Mouse (Mus musculus) kidney, embryonic 14.5 days (tissue): ENCODE measurements around the gene Sap30. TPM values are rescaled to one million over a fixed set of nuclear protein-coding genes. Genes with fewer than 3 reads are reported as not detected.
"Not testable (repeated sequence)": the region's sequence is repeated elsewhere in the genome, so short reads cannot be mapped to it uniquely, and the experiment has no call there.

ENCODE experiments used
- ATAC-seq: fragments of 200-750 bp; cut with Nextera tagmentation; 2 replicates; pipeline ENCODE4 v1.8.0; 2017; ENCODE audit warnings: moderate number of reproducible peaks, mild to moderate bottlenecking, moderate TSS enrichment, moderate library complexity; ENCODE audit not compliant: low FRiP score, low TSS enrichment
- H3K27ac ChIP-seq: fragments of 300-500 bp; sonication (generic); 2 replicates; pipeline ENCODE4 v1.5.1; 2014; ENCODE audit warnings: low read depth, mild to moderate bottlenecking, low read length, moderate library complexity, mixed read lengths
- H3K27me3 ChIP-seq: fragments of 300-500 bp; sonication (generic); 2 replicates; pipeline ENCODE4 v1.6.1; 2014; ENCODE audit warnings: mild to moderate bottlenecking, low read length; ENCODE audit not compliant: control insufficient read depth, insufficient read depth
- H3K36me3 ChIP-seq: fragments of 300-500 bp; sonication (generic); 2 replicates; pipeline ENCODE4 v1.6.1; 2014; ENCODE audit warnings: low read length, mixed read lengths; ENCODE audit not compliant: control insufficient read depth, insufficient read depth
- H3K4me1 ChIP-seq: fragments of 300-500 bp; sonication (generic); 2 replicates; pipeline ENCODE4 v1.6.1; 2014; ENCODE audit warnings: low read length, mixed read lengths; ENCODE audit not compliant: control insufficient read depth, insufficient read depth
- H3K4me2 ChIP-seq: fragments of 300-500 bp; sonication (generic); replicated peaks from 2 replicates; pipeline ENCODE4 v1.6.1; 2014; ENCODE audit warnings: low read depth, mild to moderate bottlenecking, low read length
- H3K4me3 ChIP-seq: fragments of 300-500 bp; sonication (generic); 2 replicates; pipeline ENCODE4 v1.5.1; 2014; ENCODE audit warnings: mild to moderate bottlenecking, low read length
- H3K9ac ChIP-seq: fragments of 300-500 bp; sonication (generic); 2 replicates; pipeline ENCODE4 v1.6.1; 2014; ENCODE audit warnings: low read depth, mild to moderate bottlenecking, low read length, moderate library complexity
- H3K9me3 ChIP-seq: fragments of 300-500 bp; sonication (generic); 2 replicates; pipeline ENCODE4 v1.6.1; 2016; ENCODE audit warnings: low read length; ENCODE audit not compliant: control insufficient read depth
- WGBS: fragments of 180-500 bp; shearing (Covaris S2); extraction: QIAGEN DNeasy Blood & Tissue Kit; methylation state at CpG from one replicate; pipeline ENCODE4 v1.1.7; 2014; 5-methylcytosine and 5-hydroxymethylcytosine counted together
- polyA plus RNA-seq: library from polyadenylated mRNA; unstranded; fragments of >200 nt; fragmentation: Nextera tagmentation; extraction: Ambion mirVana; gene quantifications from 2 replicates; pipeline ENCODE4 v1.2.1, GENCODE M21; 2014

Sap30 gene
- polyA plus RNA-seq, 1 experiment from 2014 or later = 46.8 TPM

DNA sequence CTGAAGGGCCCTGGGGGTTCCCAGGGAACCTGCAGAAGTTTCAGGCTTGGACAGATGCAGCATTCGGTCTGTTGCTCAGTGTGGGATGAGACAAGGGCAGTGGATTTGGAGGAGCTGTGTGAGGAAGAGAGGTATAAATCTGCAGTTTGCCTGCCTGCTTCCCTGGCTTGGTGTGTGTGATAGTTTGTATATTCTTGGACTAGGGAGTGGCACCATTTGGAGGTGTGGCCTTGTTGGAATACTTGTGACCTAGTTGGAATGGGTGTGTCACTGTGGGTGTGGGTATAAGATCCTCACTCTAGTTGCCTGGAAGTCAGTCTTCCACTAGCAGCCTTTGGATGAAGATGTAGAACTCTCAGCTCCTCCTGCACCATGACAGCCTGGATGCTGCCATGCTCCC is 17.8 kb upstream of the Sap30 start:
- not testable (repeated sequence) for H3K27ac ChIP-seq, H3K4me2 ChIP-seq, H3K9ac ChIP-seq, H3K9me3 ChIP-seq, H3K36me3 ChIP-seq, ATAC-seq, H3K27me3 ChIP-seq, H3K4me3 ChIP-seq, H3K4me1 ChIP-seq
- 62% methylated on average over 1 of the region's 1 CpGs for WGBS

DNA sequence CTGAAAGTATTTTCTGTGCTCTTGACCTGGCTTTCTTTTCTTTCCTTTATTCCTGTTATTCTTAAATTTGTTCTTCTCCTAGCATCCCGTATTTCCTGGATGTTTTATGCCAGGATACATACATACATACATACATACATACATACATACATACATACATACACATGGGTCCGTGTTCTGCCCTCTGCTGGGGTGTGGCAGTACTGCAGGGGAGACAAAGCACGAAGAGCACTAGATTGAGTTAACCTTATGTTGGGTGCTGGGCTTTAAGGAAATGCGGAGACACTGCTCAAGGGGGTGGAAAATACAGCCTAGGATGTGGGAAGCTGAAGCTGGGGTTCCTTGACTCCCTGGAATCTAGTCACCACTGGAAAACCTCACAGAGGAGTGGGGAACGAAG is 16.0 kb upstream of the Sap30 start:
- Histone ChIP-seq H3K36me3 (no peaks in the 10 kb centered on the region), H3K4me1 (no peaks in the 10 kb centered on the region), H3K9me3 (no peaks in the 10 kb centered on the region), H3K9ac (no peak overlapping the region), H3K4me3 (no peak overlapping the region), H3K27me3 (no peaks in the 10 kb centered on the region), H3K4me2 (no peak overlapping the region), H3K27ac (no peak overlapping the region)
- WGBS = 52% methylated on average over 5 of the region's 5 CpGs
- ATAC-seq = no peak

DNA sequence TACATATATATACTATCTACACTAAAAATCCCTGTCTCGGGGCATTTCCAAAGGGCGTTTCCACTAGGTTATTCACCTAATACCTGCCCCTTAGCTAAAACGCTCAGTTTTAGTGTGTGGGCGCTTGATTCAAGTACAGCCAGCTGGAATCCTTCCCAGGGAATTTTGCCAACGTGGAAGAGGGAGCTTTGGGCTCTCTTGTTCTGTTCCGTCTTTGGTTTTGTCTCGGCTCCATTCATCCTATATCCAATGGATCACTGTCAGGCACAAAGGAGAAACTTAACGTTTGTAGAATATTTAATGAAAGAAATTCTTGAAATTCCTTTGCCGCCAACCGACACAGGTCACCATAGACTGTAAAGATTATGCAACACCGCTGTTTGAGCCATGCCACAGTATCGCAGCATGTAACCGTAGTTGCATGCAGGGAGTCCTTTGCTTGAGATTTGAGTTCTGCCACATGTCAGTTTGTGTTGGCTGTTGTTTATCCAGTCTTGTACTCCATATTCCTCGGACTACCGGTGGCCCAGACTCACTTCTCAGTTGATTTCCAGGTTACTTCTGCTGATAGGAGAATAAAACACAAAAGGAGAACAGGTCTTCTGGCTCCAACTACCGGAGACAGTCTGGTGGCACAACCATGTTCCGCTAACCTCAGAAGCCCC is 11.3 kb upstream of the Sap30 start:
- Histone ChIP-seq H3K4me1 (no peaks in the 10 kb centered on the region), H3K36me3 (no peaks in the 10 kb centered on the region), H3K9ac (no peak overlapping the region), H3K4me3 (no peak overlapping the region), H3K9me3 (no peaks in the 10 kb centered on the region), H3K4me2 (no peak overlapping the region; the same call in 1 of the 2 replicates), H3K27me3 (no peaks in the 10 kb centered on the region), H3K27ac (no peak overlapping the region)
- WGBS = 67% methylated on average over 17 of the region's 17 CpGs
- ATAC-seq = no peak

DNA sequence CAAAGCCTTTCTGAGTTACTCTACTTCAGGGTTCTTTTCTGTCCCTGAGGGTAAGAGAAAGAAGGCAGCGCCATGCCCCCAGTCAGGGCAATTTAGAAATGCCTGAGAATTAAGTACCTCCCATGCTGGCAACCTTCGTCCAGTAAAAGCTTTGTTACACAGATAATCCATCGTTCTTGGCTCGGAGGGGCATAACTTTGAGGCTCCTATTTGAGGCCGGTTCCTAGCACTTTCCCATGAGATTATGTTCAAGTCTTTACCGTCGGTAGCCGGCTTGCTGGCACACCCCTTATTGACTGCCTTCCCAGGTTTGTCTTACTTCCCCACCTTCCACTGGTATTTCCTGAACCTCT is 10.8 kb upstream of the Sap30 start:
- H3K4me1 ChIP-seq = no peaks in the 10 kb centered on the region
- ATAC-seq = no peak
- no peak overlapping the region; the same call in 1 of the 2 replicates for H3K4me2 ChIP-seq
- H3K27ac ChIP-seq = no peak overlapping the region
- no peaks in the 10 kb centered on the region for H3K27me3 ChIP-seq
- no peaks in the 10 kb centered on the region for H3K36me3 ChIP-seq
- H3K4me3 ChIP-seq = no peak overlapping the region
- 77% methylated on average over 8 of the region's 8 CpGs for WGBS
- H3K9me3 ChIP-seq = no peaks in the 10 kb centered on the region
- no peak overlapping the region for H3K9ac ChIP-seq

DNA sequence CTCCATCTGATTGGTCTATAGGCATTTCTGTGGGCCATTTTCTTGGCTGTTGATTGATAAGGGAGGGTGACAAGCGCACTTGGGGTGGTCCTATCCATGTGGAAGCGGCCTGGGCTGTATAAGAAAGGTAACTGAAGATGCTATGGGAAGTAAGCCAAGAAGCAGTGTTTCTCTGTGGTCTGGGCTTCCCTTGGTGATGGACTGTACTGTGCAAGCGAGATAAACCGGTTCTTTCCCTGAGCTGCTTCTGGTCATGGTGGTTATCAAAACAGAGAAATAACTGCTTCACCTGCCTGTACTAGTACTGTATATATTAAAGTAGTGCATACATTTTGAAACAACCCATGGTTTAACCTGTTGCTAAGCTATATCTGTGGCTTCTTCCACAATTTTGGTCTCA is 4.2 kb upstream of the Sap30 start:
- Histone ChIP-seq H3K9me3 (no peaks in the 10 kb centered on the region), H3K36me3 (no peaks in the 10 kb centered on the region), H3K9ac (no peak overlapping the region), H3K4me3 (no peak overlapping the region), H3K27ac (no peak overlapping the region), H3K4me1 (no peaks in the 10 kb centered on the region), H3K27me3 (no peaks in the 10 kb centered on the region), H3K4me2 (no peak overlapping the region)
- no peak for ATAC-seq
- 96% methylated on average over 4 of the region's 4 CpGs for whole genome bisulfite sequencing

DNA sequence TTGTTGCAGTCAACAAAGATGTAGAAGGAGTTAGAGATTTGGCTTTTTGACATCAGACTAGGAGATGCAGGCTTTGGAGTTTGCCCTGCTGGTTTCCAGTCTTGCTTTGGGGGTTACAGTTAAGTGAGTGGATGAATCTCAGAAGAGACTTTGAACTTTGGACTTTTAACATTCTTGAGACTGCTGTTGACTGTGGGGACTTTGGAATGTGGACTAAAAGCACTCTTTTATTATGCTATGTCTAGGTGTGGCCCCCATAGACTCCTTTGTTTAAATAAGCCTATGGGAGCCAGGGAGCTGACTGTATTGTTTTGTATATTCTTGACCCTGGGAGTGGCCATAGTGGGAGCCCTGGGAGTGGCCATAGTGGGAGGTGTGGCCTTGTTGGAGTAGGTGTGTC is 2.2 kb upstream of the Sap30 start:
- no peak overlapping the region for H3K4me3 ChIP-seq
- H3K36me3 ChIP-seq = no peaks in the 10 kb centered on the region
- no peak for ATAC-seq
- H3K9ac ChIP-seq = no peak overlapping the region
- no peak overlapping the region for H3K27ac ChIP-seq
- H3K9me3 ChIP-seq = no peaks in the 10 kb centered on the region
- peaks cover 7% of the 10 kb centered on the region; the same call in 1 of the 2 replicates for H3K4me1 ChIP-seq
- no peak overlapping the region for H3K4me2 ChIP-seq
- H3K27me3 ChIP-seq = no peaks in the 10 kb centered on the region

DNA sequence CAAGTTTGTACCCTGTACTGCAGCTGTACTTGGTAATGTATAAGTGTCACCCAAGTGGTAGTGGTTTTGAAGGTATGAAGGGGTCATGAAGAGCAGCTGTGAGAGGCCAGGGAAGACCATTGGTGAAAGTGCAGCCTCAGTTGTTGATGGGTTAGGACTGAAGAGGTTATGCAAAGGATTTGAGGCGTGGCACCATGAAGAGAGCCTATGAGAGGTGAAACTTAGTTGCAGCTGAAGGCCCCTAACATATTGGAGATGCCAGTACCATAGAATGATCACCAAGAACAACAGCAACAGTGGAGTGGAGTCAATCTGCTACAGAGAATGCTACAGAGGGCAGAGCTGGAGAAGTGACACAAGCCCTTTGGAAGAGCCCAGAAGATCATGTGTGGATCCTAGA is 1.7 kb upstream of the Sap30 start:
- WGBS = 85% methylated on average over 1 of the region's 1 CpGs

DNA sequence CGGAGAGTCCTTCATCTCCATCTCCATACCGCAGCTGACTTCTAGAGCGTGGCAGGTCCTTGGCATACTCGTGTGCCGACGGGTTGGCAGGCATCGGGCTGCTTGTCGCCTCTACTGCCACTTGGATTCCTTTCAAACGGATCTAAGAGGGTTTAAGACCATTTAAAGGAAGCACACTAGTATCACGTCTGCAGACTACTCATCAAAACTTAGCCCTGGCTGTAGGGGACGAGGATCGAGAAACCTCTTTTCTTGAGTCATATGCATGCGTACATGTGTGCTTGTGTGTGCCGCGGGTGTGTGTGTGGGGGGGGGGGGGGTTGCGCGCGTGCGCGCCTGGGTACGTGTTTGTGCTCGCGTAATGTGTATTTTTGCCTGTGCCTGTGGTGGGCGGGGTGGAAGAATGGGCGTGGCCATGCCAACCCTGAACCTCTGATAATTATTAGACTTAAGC is 679 bp upstream of the Sap30 start:
- Histone ChIP-seq H3K36me3 (peaks cover 2% of the 10 kb centered on the region; the same call in 1 of the 2 replicates), H3K27ac (peak overlapping the region; percentile 76), H3K27me3 (no peaks in the 10 kb centered on the region), H3K4me1 (peaks cover 7% of the 10 kb centered on the region; the same call in 1 of the 2 replicates), H3K4me2 (peak overlapping the region; percentile 69), H3K4me3 (peak overlapping the region; percentile 86), H3K9me3 (no peaks in the 10 kb centered on the region), H3K9ac (peak overlapping the region; percentile 56)
- peak; percentile 37 for ATAC-seq
- 2% methylated on average over 25 of the region's 25 CpGs for WGBS

More for the DNA sequence above, 1.7 kb upstream of the Sap30 start:
- no peak overlapping the region for H3K4me2 ChIP-seq
- H3K4me3 ChIP-seq = no peak overlapping the region
- H3K36me3 ChIP-seq = no peaks in the 10 kb centered on the region
- H3K4me1 ChIP-seq = peaks cover 7% of the 10 kb centered on the region; the same call in 1 of the 2 replicates
- no peak overlapping the region for H3K9ac ChIP-seq
- ATAC-seq = no peak
- no peaks in the 10 kb centered on the region for H3K9me3 ChIP-seq
- H3K27me3 ChIP-seq = no peaks in the 10 kb centered on the region
- no peak overlapping the region for H3K27ac ChIP-seq

DNA sequence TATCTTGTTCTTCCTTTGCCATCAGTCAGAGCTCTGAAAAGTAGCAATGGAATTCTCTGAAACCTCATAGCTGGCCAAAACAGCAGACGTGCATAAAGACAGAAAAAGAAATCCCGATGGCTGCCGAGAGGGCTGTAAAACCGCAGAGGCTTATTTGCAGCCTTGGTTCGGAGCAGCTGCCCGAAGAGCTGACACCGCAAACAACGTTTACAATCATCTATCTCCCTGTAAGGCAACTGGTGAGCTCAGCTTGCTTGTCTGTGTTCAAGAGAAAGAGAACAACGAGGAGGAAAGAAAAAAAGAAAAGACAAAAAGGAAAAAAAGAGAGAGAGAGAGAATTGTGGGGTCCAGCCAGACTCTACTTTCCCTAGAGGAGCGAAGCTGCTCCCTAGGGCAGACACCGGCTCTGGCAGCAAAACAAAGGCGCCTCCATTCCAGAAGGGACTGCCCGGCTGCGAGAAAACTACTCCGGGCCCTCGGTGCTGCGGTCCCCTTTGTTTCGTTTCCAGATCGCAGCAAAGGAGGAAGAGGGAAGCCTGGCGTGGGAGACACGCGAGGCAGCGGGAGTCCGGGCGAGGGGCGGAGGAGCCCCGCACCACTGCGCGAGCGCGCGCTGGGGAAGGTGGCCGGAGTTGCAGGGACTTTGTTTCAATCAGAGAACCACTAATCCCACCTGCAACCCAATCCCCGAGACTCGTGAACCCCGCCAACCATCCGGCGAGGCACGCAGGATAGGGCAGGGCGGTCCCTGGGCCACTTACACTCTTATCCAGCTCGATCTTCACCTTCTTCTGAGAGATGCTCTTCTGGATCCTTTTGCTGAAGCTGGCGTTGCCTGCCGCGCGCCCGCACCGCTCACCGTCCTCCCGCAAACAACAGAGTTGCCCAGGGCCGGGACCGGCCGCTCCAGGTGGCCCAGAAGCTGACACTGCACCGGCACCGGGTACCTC is 894 bp downstream of the Sap30 start:
- under 1% methylated on average over 54 of the region's 54 CpGs for WGBS
- peak; percentile 65 for ATAC-seq

More for the DNA sequence above, 894 bp downstream of the Sap30 start:
- peak overlapping the region; percentile 69 for H3K4me2 ChIP-seq
- peak overlapping the region; percentile 94 for H3K27ac ChIP-seq
- H3K4me1 ChIP-seq = peaks cover 7% of the 10 kb centered on the region; the same call in 1 of the 2 replicates
- peaks cover 12% of the 10 kb centered on the region for H3K36me3 ChIP-seq
- peak overlapping the region; percentile 86 for H3K4me3 ChIP-seq
- H3K27me3 ChIP-seq = no peaks in the 10 kb centered on the region
- H3K9me3 ChIP-seq = no peaks in the 10 kb centered on the region
- peak overlapping the region; percentile 90 for H3K9ac ChIP-seq
